In the genomic region with DNA sequence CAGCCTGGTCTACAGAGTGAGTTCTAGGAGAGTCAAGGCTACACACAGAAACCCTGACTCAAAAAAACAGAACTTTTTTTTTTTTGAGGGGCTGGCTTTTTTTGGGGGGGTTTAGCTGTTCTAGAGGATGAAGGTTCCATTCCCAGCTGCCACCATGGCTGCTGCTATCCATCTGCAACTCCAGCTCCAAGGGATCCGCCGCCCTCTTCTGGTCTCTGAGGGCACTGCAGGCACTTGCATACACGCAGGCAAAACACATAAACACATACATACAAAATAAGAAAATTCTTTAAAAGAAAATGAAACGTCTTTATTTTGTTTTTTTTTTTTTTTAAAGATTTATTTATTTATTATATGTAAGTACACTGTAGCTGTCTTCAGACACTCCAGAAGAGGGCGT, we compare ENCODE assay signal across 8 mouse cellular contexts. TPM values are rescaled to one million over a fixed set of nuclear protein-coding genes. Genes with fewer than 3 reads are reported as not detected.
A peak's percentile ranks its signal among the peaks of the same experiment; 100 is the strongest.
DNase-seq lines count a peak whose midpoint lies in the region.

No protein-coding gene starts in this region.

- peak; percentile 34 to 68 for DNase-seq in heart, adult 18-20 months
- no peak for DNase-seq in heart, adult 11 months
- peak; percentile 24 to 32 for DNase-seq in right cerebral cortex, adult 2 months (ENCODE audit: low spot score in 2 of 2)
- no peak for DNase-seq in right cerebral cortex, adult 18-20 months
- peak; percentile 60 for DNase-seq in c-Kit-positive CD71-positive TER-119-positive erythroid progenitor cells, embryonic 14.5 days (ENCODE audit: low spot score)
- peak; percentile 59 to 86 for DNase-seq in kidney, postnatal 36 days
- DNase-seq in retina, postnatal 1 day, result peak; percentile 58
- no peak for DNase-seq in urinary bladder, adult 18-20 months (ENCODE audit: low spot score in 2 of 2)

RNA-seq across cellular contexts. Expression of a gene that starts 11.6 kb away (rescaled TPM):
- total RNA-seq in heart, adult 18-20 months (2021), result 100 to 1,000 TPM; 132 to 136 TPM

RNA-seq across cellular contexts. Expression of a gene that starts 36.1 kb away (rescaled TPM):
- 1 to 10 TPM; 2.0 to 2.4 TPM for total RNA-seq in heart, adult 18-20 months (2021)

RNA-seq across cellular contexts. Expression of a gene that starts 37.5 kb away (rescaled TPM):
- total RNA-seq in heart, adult 18-20 months (2021), result 1 to 10 TPM; 4.3 to 5.1 TPM

Comparison
In these comparisons a context has a peak if more than half of its experiments do, and no peak if none do; other contexts are left out.
1. DNase-seq: peak in heart, adult 18-20 months (2 of 2), right cerebral cortex, adult 2 months (2 of 2), c-Kit-positive CD71-positive TER-119-positive erythroid progenitor cells, embryonic 14.5 days (single experiment), kidney, postnatal 36 days (2 of 2) and retina, postnatal 1 day (single experiment); none in heart, adult 11 months (single experiment), right cerebral cortex, adult 18-20 months (single experiment) and urinary bladder, adult 18-20 months (0 of 2).